Mouse (Mus musculus): ENCODE measurements at regions not wholly inside any gene's neighbourhood (a gene's known extent, or its start where the extent isn't known, plus 50 kb on each side); places are given as distances from the start of the nearest gene placed in this dataset.

- Histone ChIP-seq H3K27me3 (ENCODE audit: control insufficient read depth, insufficient read depth, low read length) (no peaks in the 10 kb centered on the region), H3K36me3 (replicated peaks; ENCODE audit: control insufficient read depth, insufficient read depth, low read depth, low read length) (no peaks in the 10 kb centered on the region), H3K27ac (replicated peaks; ENCODE audit: low read depth, low read length) (no peak overlapping the region), H3K9ac (replicated peaks; ENCODE audit: low read length) (no peak overlapping the region), H3K9me3 (replicated peaks; ENCODE audit: control insufficient read depth, low read length) (no peaks in the 10 kb centered on the region), H3K4me1 (ENCODE audit: control insufficient read depth, insufficient read depth, low read length) (no peaks in the 10 kb centered on the region), H3K4me2 (ENCODE audit: low read depth, low read length) (no peak overlapping the region), H3K4me3 (ENCODE audit: low read depth, low read length) (no peak overlapping the region)
- DNase-seq (ENCODE audit: low spot score) (no peak), ATAC-seq (replicated peaks; ENCODE audit: insufficient number of reproducible peaks, low FRiP score, low TSS enrichment, low read depth) (no peak)
- WGBS: 86% methylated on average over 4 of the region's 4 CpGs
Observed at GRCm38 (mm10) chr14:62164918-62165317, 127.5 kb upstream of the Rnaseh2b start.

DNA sequence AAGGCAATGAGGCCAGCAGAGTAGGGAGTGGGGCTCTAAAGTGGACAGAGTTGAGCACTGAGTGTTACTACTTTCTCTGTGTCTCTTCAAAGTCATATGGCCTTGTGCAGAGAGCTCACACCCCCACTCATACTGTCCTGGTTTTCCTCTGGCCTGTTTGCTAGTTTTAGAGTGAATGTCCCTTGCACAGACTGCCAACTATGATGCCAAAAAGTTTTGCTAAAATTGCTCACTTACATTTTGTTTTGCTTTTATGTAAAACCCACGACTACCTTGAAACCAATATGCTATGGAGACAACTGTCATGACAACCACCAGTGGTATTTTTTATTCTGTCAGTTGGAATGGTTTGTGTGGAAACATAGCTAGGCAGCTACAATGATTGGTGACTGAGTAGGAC, 126.4 kb upstream of the Rnaseh2b start:
- 79% methylated on average over 1 of the region's 1 CpGs for WGBS
- no peak overlapping the region for H3K9ac ChIP-seq (replicated peaks; ENCODE audit: low read length)
- DNase-seq (ENCODE audit: low spot score): no peak
- H3K4me1 ChIP-seq (ENCODE audit: control insufficient read depth, insufficient read depth, low read length): no peaks in the 10 kb centered on the region
- ATAC-seq (replicated peaks; ENCODE audit: insufficient number of reproducible peaks, low FRiP score, low TSS enrichment, low read depth): no peak
- H3K4me2 ChIP-seq (ENCODE audit: low read depth, low read length): no peak overlapping the region
- no peaks in the 10 kb centered on the region for H3K27me3 ChIP-seq (ENCODE audit: control insufficient read depth, insufficient read depth, low read length)
- no peak overlapping the region for H3K27ac ChIP-seq (replicated peaks; ENCODE audit: low read depth, low read length)
- no peak overlapping the region for H3K4me3 ChIP-seq (ENCODE audit: low read depth, low read length)
- no peaks in the 10 kb centered on the region for H3K36me3 ChIP-seq (replicated peaks; ENCODE audit: control insufficient read depth, insufficient read depth, low read depth, low read length)
- no peaks in the 10 kb centered on the region for H3K9me3 ChIP-seq (replicated peaks; ENCODE audit: control insufficient read depth, low read length)

DNA sequence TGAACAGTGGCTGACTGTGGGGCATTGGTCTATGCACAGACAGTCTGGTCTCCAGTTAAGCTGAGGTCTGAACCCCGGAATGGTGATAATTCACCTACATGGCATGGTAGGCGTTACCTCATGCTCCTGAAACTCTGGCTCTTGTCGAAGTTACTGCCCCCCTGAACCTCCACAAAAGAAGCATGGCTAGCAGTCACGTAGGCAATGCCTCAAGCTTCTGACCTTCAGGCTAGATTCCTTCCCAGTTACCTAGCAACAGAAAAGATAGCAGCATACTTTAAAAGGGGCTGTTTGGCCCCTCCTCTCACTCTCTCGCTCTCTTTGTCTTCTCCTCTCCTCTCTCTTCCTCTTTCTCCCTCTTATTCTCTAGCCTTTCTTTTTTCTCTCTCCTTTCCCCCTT, 125.8 kb upstream of the Rnaseh2b start:
- no peaks in the 10 kb centered on the region for H3K36me3 ChIP-seq (replicated peaks; ENCODE audit: control insufficient read depth, insufficient read depth, low read depth, low read length)
- H3K27me3 ChIP-seq (ENCODE audit: control insufficient read depth, insufficient read depth, low read length): no peaks in the 10 kb centered on the region
- peak; percentile 9 for DNase-seq (ENCODE audit: low spot score)
- no peak for ATAC-seq (replicated peaks; ENCODE audit: insufficient number of reproducible peaks, low FRiP score, low TSS enrichment, low read depth)
- H3K4me3 ChIP-seq (ENCODE audit: low read depth, low read length): no peak overlapping the region
- H3K4me2 ChIP-seq (ENCODE audit: low read depth, low read length): no peak overlapping the region
- no peaks in the 10 kb centered on the region for H3K4me1 ChIP-seq (ENCODE audit: control insufficient read depth, insufficient read depth, low read length)
- no peaks in the 10 kb centered on the region for H3K9me3 ChIP-seq (replicated peaks; ENCODE audit: control insufficient read depth, low read length)
- H3K27ac ChIP-seq (replicated peaks; ENCODE audit: low read depth, low read length): no peak overlapping the region
- 65% methylated on average over 5 of the region's 5 CpGs for WGBS
- no peak overlapping the region for H3K9ac ChIP-seq (replicated peaks; ENCODE audit: low read length)

- no peak for ATAC-seq (replicated peaks; ENCODE audit: insufficient number of reproducible peaks, low FRiP score, low TSS enrichment, low read depth)
- no peak overlapping the region for H3K9ac ChIP-seq (replicated peaks; ENCODE audit: low read length)
- H3K9me3 ChIP-seq (replicated peaks; ENCODE audit: control insufficient read depth, low read length): no peaks in the 10 kb centered on the region
- H3K27ac ChIP-seq (replicated peaks; ENCODE audit: low read depth, low read length): no peak overlapping the region
- no peaks in the 10 kb centered on the region for H3K27me3 ChIP-seq (ENCODE audit: control insufficient read depth, insufficient read depth, low read length)
- no peak overlapping the region for H3K4me3 ChIP-seq (ENCODE audit: low read depth, low read length)
- H3K4me1 ChIP-seq (ENCODE audit: control insufficient read depth, insufficient read depth, low read length): no peaks in the 10 kb centered on the region
- no peaks in the 10 kb centered on the region for H3K36me3 ChIP-seq (replicated peaks; ENCODE audit: control insufficient read depth, insufficient read depth, low read depth, low read length)
- 79% methylated on average over 6 of the region's 6 CpGs for WGBS
- no peak overlapping the region for H3K4me2 ChIP-seq (ENCODE audit: low read depth, low read length)
- DNase-seq (ENCODE audit: low spot score): no peak
Observed at GRCm38 (mm10) chr14:62167090-62167489, 125.3 kb upstream of the Rnaseh2b start.

DNA sequence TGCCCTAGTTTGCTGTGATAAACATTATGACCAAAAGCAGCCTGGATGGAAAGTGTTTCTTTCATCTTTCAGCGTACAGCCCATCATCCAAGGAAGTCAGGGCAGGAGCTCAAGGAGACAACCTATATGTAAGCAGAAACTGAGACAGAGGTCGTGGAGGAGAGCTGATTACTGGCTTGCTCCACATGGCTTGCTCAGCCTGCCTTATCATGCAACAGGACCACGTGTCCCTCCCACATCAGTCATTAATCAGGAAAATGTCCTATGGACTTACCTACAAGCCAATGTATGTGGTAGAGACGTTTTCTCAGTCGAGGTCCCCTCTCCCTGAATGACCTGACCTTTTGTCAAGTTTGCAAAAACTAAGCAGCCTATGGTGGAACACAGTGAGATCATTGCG, 123.7 kb upstream of the Rnaseh2b start:
- H3K27me3 ChIP-seq (ENCODE audit: control insufficient read depth, insufficient read depth, low read length): no peaks in the 10 kb centered on the region
- WGBS: 76% methylated on average over 6 of the region's 6 CpGs
- DNase-seq (ENCODE audit: low spot score): no peak
- no peak overlapping the region for H3K4me3 ChIP-seq (ENCODE audit: low read depth, low read length)
- ATAC-seq (replicated peaks; ENCODE audit: insufficient number of reproducible peaks, low FRiP score, low TSS enrichment, low read depth): no peak
- H3K36me3 ChIP-seq (replicated peaks; ENCODE audit: control insufficient read depth, insufficient read depth, low read depth, low read length): no peaks in the 10 kb centered on the region
- H3K27ac ChIP-seq (replicated peaks; ENCODE audit: low read depth, low read length): no peak overlapping the region
- H3K9ac ChIP-seq (replicated peaks; ENCODE audit: low read length): no peak overlapping the region
- no peak overlapping the region for H3K4me2 ChIP-seq (ENCODE audit: low read depth, low read length)
- no peaks in the 10 kb centered on the region for H3K9me3 ChIP-seq (replicated peaks; ENCODE audit: control insufficient read depth, low read length)
- H3K4me1 ChIP-seq (ENCODE audit: control insufficient read depth, insufficient read depth, low read length): no peaks in the 10 kb centered on the region

DNA sequence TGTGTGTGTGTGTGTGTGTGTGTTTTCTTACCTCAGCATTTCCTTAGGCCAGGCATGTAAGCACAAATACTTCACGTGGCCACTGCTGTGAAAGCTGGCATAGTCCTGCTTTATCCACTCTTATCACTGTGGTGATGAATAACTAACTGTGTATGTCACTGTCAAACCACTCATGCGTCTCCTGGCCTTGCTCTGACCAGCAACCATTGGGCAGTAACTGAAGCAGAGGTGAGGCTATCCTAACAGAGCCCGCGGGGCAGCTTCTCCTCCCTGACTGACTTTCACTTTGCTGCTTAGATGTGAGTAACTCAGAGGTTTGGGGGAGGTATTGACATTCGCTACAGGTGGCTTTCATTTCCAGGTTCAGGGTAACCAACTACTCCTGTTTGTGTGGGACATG, 122.0 kb upstream of the Rnaseh2b start:
- H3K36me3 ChIP-seq (replicated peaks; ENCODE audit: control insufficient read depth, insufficient read depth, low read depth, low read length): no peaks in the 10 kb centered on the region
- no peak for ATAC-seq (replicated peaks; ENCODE audit: insufficient number of reproducible peaks, low FRiP score, low TSS enrichment, low read depth)
- no peaks in the 10 kb centered on the region for H3K4me1 ChIP-seq (ENCODE audit: control insufficient read depth, insufficient read depth, low read length)
- no peak overlapping the region for H3K4me3 ChIP-seq (ENCODE audit: low read depth, low read length)
- no peaks in the 10 kb centered on the region for H3K9me3 ChIP-seq (replicated peaks; ENCODE audit: control insufficient read depth, low read length)
- no peak for DNase-seq (ENCODE audit: low spot score)
- H3K9ac ChIP-seq (replicated peaks; ENCODE audit: low read length): no peak overlapping the region
- no peak overlapping the region for H3K4me2 ChIP-seq (ENCODE audit: low read depth, low read length)
- 73% methylated on average over 5 of the region's 5 CpGs for WGBS
- H3K27ac ChIP-seq (replicated peaks; ENCODE audit: low read depth, low read length): no peak overlapping the region
- H3K27me3 ChIP-seq (ENCODE audit: control insufficient read depth, insufficient read depth, low read length): no peaks in the 10 kb centered on the region

DNA sequence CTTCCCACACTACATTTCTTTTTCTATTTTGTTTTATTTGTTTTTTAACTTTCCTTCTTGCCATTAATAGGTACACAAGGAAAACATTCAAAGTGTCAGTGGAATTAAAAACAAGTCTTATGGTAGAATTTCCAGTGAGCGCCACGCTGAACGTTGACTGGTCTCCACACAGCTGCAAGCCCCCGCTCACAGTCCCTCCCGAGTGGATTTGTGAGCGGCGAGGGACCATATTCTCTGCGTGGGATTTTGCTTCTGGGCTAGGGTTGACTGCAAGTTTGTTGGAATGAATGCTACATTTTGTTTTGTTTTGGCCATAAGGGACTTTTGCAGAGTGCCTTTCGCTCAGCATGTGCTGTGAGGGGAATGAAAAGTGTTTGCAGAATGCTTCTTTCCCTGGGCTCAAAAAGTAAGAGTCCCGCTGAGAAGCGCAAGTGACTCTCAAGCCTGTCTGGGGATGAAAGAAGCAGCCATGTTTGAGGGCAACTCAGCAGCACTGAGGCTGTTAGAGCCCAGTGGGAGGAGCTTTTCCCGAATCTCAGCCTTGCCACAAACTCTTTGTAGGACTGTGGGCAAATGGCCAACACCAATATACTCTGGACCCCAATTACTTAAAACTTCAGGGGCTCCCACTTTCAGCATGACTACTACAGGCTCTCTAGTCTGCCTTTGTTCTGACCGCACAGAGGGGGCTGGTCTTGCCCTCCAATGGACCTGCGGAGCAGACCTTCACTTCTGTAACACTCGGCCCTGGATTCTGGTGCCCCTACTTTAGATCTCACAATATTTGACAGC, 120.9 kb upstream of the Rnaseh2b start:
- WGBS: 75% methylated on average over 15 of the region's 15 CpGs
- Histone ChIP-seq H3K4me2 (ENCODE audit: low read depth, low read length) (no peak overlapping the region), H3K36me3 (replicated peaks; ENCODE audit: control insufficient read depth, insufficient read depth, low read depth, low read length) (no peaks in the 10 kb centered on the region)

DNA sequence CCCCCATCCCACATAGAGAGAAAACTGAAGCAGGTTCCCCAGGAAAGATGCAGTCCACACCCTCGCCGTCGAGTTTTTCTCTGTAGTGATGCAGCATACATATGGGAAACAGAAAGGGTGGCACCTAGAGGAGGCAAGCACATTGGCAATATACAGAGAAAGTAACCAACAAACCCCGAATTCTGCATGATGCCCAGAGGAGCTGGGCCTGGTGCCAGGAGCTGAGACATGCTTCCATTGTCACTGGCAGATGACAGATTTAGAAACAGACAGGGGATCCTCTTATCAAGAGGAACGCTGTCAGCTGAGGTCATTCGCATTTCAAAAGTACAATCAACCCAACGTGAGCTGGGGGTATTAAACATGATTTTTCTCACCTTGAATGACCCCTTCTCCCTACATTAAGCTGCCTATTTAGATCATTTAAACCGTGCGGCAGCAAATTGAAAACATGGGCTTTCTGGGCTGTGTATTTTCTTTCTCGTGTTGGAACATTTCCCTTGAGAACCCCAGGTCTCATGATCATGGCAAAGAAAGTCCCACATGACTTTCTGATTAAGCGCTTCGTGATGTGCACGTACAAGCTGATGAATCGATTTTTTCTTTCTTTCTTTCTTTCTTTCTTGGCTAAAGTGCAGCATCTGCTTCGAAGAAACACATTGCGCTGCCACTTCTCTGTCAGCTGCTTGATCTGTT, 118.4 kb upstream of the Rnaseh2b start:
- no peak overlapping the region for H3K4me2 ChIP-seq (ENCODE audit: low read depth, low read length)
- no peak overlapping the region for H3K4me3 ChIP-seq (ENCODE audit: low read depth, low read length)
- no peaks in the 10 kb centered on the region for H3K4me1 ChIP-seq (ENCODE audit: control insufficient read depth, insufficient read depth, low read length)
- peak; percentile 57 for DNase-seq (ENCODE audit: low spot score)
- no peaks in the 10 kb centered on the region for H3K9me3 ChIP-seq (replicated peaks; ENCODE audit: control insufficient read depth, low read length)
- no peaks in the 10 kb centered on the region for H3K36me3 ChIP-seq (replicated peaks; ENCODE audit: control insufficient read depth, insufficient read depth, low read depth, low read length)
- H3K9ac ChIP-seq (replicated peaks; ENCODE audit: low read length): no peak overlapping the region
- 58% methylated on average over 16 of the region's 16 CpGs for WGBS
- no peak overlapping the region for H3K27ac ChIP-seq (replicated peaks; ENCODE audit: low read depth, low read length)
- H3K27me3 ChIP-seq (ENCODE audit: control insufficient read depth, insufficient read depth, low read length): no peaks in the 10 kb centered on the region
- ATAC-seq (replicated peaks; ENCODE audit: insufficient number of reproducible peaks, low FRiP score, low TSS enrichment, low read depth): no peak

More for the DNA sequence above, 120.9 kb upstream of the Rnaseh2b start:
- Histone ChIP-seq H3K27me3 (ENCODE audit: control insufficient read depth, insufficient read depth, low read length) (no peaks in the 10 kb centered on the region), H3K9ac (replicated peaks; ENCODE audit: low read length) (no peak overlapping the region), H3K27ac (replicated peaks; ENCODE audit: low read depth, low read length) (no peak overlapping the region), H3K4me3 (ENCODE audit: low read depth, low read length) (no peak overlapping the region), H3K9me3 (replicated peaks; ENCODE audit: control insufficient read depth, low read length) (no peaks in the 10 kb centered on the region), H3K4me1 (ENCODE audit: control insufficient read depth, insufficient read depth, low read length) (no peaks in the 10 kb centered on the region)
- ATAC-seq (replicated peaks; ENCODE audit: insufficient number of reproducible peaks, low FRiP score, low TSS enrichment, low read depth): no peak
- DNase-seq (ENCODE audit: low spot score): no peak

All from embryonic facial prominence, embryonic 11.5 days (tissue).